ENCODE assay signal across 16 mouse cellular contexts in genomic region chr2:75819796-75820195, GRCm38 (mm10). TPM values are rescaled to one million over a fixed set of nuclear protein-coding genes. Genes with fewer than 3 reads are reported as not detected.
DNase-seq lines count a peak whose midpoint lies in the region.
"Had no signal": no experiment of that assay in that cellular context is flagged by ENCODE, and none has a peak within 500 bp of the region (broad histone marks: within the 10 kb centered on the region; RNA-seq: fewer than 3 reads in every experiment).

No protein-coding gene starts in this region.

- H3K4me3 ChIP-seq in heart, embryonic 10.5 days = no peak overlapping the region

- no peaks in the 10 kb centered on the region for H3K36me3 ChIP-seq in heart, embryonic 10.5 days
- H3K36me3 ChIP-seq: G1E had no signal

- no peaks in the 10 kb centered on the region; the same call in 1 of the 2 replicates for H3K4me1 ChIP-seq in heart, embryonic 10.5 days

- 79% methylated on average over 3 of the region's 3 CpGs for WGBS in heart, embryonic 10.5 days

- H3K9me3 ChIP-seq in heart, embryonic 10.5 days = no peaks in the 10 kb centered on the region
- H3K9me3 ChIP-seq: G1E had no signal

- intact Hi-C loops in heart, postnatal 36 days (cut with DNase I) = no loop called here

- DNase-seq in heart, adult 11 months = peak; percentile 56
- DNase-seq in heart, adult 18-20 months = no peak
- DNase-seq in heart, embryonic 10.5 days (ENCODE audit: low spot score) = peak; percentile 70
- DNase-seq in heart, postnatal 36 days = no peak
- DNase-seq: adrenal gland, adult 2 months; adrenal gland, adult 8-10 months; adrenal gland, postnatal 10 days; adrenal gland, postnatal 14 days; adrenal gland, postnatal 25 days; adrenal gland, postnatal 36 days; B cell, adult 2 months; cerebellum, adult 11 months; cerebellum, adult 11-12 months; cerebellum, adult 18-20 months had no signal

- no peak overlapping the region for H3K27ac ChIP-seq in heart, embryonic 10.5 days

- H3K27me3 ChIP-seq in heart, embryonic 10.5 days (ENCODE audit: insufficient read depth, poor library complexity, severe bottlenecking) = no peaks in the 10 kb centered on the region
- H3K27me3 ChIP-seq: CH12.LX had no signal

RNA-seq across cellular contexts. Expression of gene Agps, which starts 12.2 kb away (rescaled TPM):
- 10 to 100 TPM; 32.4 to 33.7 TPM for total RNA-seq in heart, adult 18-20 months (2021)
- 48.6 and 49.5 TPM in 2 replicates for polyA plus RNA-seq in heart, embryonic 10.5 days (2016; fragmentation: Nextera tagmentation; extraction: Ambion mirVana)
- total RNA-seq in heart, postnatal 36 days (2021) = 10 to 100 TPM; 26.6 to 34.3 TPM

Comparison
In these comparisons a context has a peak if more than half of its experiments do, and no peak if none do; other contexts are left out.
1. DNase-seq: peak in heart, adult 11 months (single experiment) and heart, embryonic 10.5 days (single experiment); none in heart, adult 18-20 months (0 of 2) and heart, postnatal 36 days (0 of 2).